In the genomic region with DNA sequence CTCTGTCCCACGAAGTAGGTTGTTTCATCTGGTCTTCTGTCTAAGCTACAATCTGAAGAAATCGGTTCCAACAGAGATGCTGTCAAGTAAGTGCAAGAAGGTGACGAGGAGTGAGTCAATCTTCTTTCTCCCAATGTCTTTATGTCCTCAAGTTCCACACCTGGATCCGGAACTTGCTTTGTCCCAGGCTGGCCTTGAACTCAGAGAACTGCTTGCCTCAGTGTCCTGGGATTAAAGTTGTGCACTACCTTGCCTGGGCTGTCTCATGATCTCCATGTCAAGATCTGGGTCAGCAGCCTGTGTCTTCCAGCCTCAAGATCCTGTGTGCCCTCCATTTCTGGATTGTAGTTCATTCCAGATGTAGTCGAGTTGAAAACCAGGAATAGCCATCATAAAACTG, we compare ENCODE assay signal across 8 mouse cellular contexts. TPM values are rescaled to one million over a fixed set of nuclear protein-coding genes. Genes with fewer than 3 reads are reported as not detected.
DNase-seq lines count a peak whose midpoint lies in the region; ATAC-seq and TF ChIP-seq lines count a peak whose summit lies in the region.

A gene (minus strand): TSS at position 101 of the 400 bp plus-strand sequence.

- no peaks in the 10 kb centered on the region for H3K27me3 ChIP-seq in lung, embryonic 16.5 days (ENCODE audit: control insufficient read depth, insufficient read depth, low read depth, low read length)
- H3K27me3 ChIP-seq in embryonic facial prominence, embryonic 14.5 days (replicated peaks; ENCODE audit: control insufficient read depth, insufficient read depth, low read length) = no peaks in the 10 kb centered on the region
- H3K27me3 ChIP-seq in heart, embryonic 14.5 days (ENCODE audit: control insufficient read depth, insufficient read depth, low read length) = no peaks in the 10 kb centered on the region
- peaks cover 4% of the 10 kb centered on the region for H3K27me3 ChIP-seq in myocyte (ENCODE audit: control insufficient read depth, insufficient read depth, insufficient read length)

- H3K4me2 ChIP-seq in lung, embryonic 16.5 days (ENCODE audit: low read depth, low read length) = peak within 1 kb of the TSS; percentile 63
- peak within 1 kb of the TSS; percentile 61; the same call in 1 of the 2 replicates for H3K4me2 ChIP-seq in embryonic facial prominence, embryonic 14.5 days (ENCODE audit: low read depth, low read length)
- peak within 1 kb of the TSS; percentile 84 for H3K4me2 ChIP-seq in heart, embryonic 14.5 days (ENCODE audit: low read length)
- peak within 1 kb of the TSS; percentile 42 for H3K4me2 ChIP-seq in myocyte (ENCODE audit: low read depth)

- ATAC-seq in lung, embryonic 16.5 days (ENCODE audit: low read depth) = no peak
- ATAC-seq in embryonic facial prominence, embryonic 14.5 days (ENCODE audit: low read depth) = no peak
- ATAC-seq in heart, embryonic 14.5 days (ENCODE audit: insufficient number of reproducible peaks, insufficient read depth, low FRiP score, low read depth) = no peak

- H3K4me3 ChIP-seq in lung, embryonic 16.5 days (ENCODE audit: low read length) = peak within 1 kb of the TSS; percentile 97
- peak within 1 kb of the TSS; percentile 95 for H3K4me3 ChIP-seq in embryonic facial prominence, embryonic 14.5 days (ENCODE audit: low read depth, low read length)
- H3K4me3 ChIP-seq in heart, embryonic 14.5 days (ENCODE audit: control insufficient read depth in 1 of 2, insufficient read depth in 1 of 2, low read depth in 1 of 2, low read length in 2 of 2) = peak within 1 kb of the TSS; percentile 87 to 97
- peak within 1 kb of the TSS; percentile 67 for H3K4me3 ChIP-seq in myocyte

- H3K79me2 ChIP-seq in myocyte (ENCODE audit: control insufficient read depth, insufficient read depth) = peaks cover 36% of the 10 kb centered on the region

- peaks cover 7% of the 10 kb centered on the region for H3K4me1 ChIP-seq in lung, embryonic 16.5 days (replicated peaks; ENCODE audit: control insufficient read depth, insufficient read depth, low read length)
- 0 out of 2 replicates have a peak, but pooled peaks cover 3% of the 10 kb centered on the region for H3K4me1 ChIP-seq in embryonic facial prominence, embryonic 14.5 days (ENCODE audit: control insufficient read depth, insufficient read depth, low read length)
- peaks cover 3 to 7% of the 10 kb centered on the region in 2 experiments; a peak in 2 of 4 replicates for H3K4me1 ChIP-seq in heart, embryonic 14.5 days (ENCODE audit: control insufficient read depth in 2 of 2, insufficient read depth in 2 of 2, low read length in 2 of 2)

- 87% methylated on average over 5 of the region's 5 CpGs for WGBS in lung, embryonic 16.5 days
- 86% methylated on average over 5 of the region's 5 CpGs for WGBS in embryonic facial prominence, embryonic 14.5 days
- WGBS in heart, embryonic 14.5 days = 83% methylated on average over 5 of the region's 5 CpGs

- DNase-seq in lung, adult 18-20 months = no peak
- no peak for DNase-seq in embryonic facial prominence, embryonic 14.5 days (ENCODE audit: low spot score)
- no peak for DNase-seq in left cerebral cortex, postnatal 14 days (ENCODE audit: low spot score in 2 of 2)
- DNase-seq in kidney, adult 9 months = no peak
- no peak for DNase-seq in right cerebral cortex, adult 18-20 months

- intact Hi-C loops in left cerebral cortex, postnatal 14 days (cut with DNase I) = loop anchor here (10.0 kb wide), 1 partner anchor 161 kb away; no protein-coding TSS in a partner anchor

- H3K9ac ChIP-seq in lung, embryonic 16.5 days (ENCODE audit: low read length) = peak within 1 kb of the TSS; percentile 99
- peak within 1 kb of the TSS; percentile 99 for H3K9ac ChIP-seq in embryonic facial prominence, embryonic 14.5 days (ENCODE audit: low read depth, low read length)
- H3K9ac ChIP-seq in heart, embryonic 14.5 days (ENCODE audit: low read length) = peak within 1 kb of the TSS; percentile 98

- H3K27ac ChIP-seq in lung, embryonic 16.5 days (ENCODE audit: low read length) = peak within 1 kb of the TSS; percentile 55; the same call in 1 of the 2 replicates
- peak within 1 kb of the TSS; percentile 72 for H3K27ac ChIP-seq in embryonic facial prominence, embryonic 14.5 days (replicated peaks; ENCODE audit: low read depth, low read length)
- peak within 1 kb of the TSS; percentile 9 to 62; a peak in 3 of 4 replicates for H3K27ac ChIP-seq in heart, embryonic 14.5 days (replicated peaks in 1 of 2; ENCODE audit: control insufficient read depth in 1 of 2, insufficient read depth in 1 of 2, low read depth in 2 of 2, low read length in 2 of 2)

- H3K36me3 ChIP-seq in lung, embryonic 16.5 days (ENCODE audit: control insufficient read depth, insufficient read depth, low read length) = 0 out of 2 replicates have a peak, but pooled peaks cover 2% of the 10 kb centered on the region
- peaks cover 23% of the 10 kb centered on the region for H3K36me3 ChIP-seq in embryonic facial prominence, embryonic 14.5 days (ENCODE audit: control insufficient read depth, insufficient read depth, low read length)
- peaks cover 17% of the 10 kb centered on the region for H3K36me3 ChIP-seq in heart, embryonic 14.5 days (ENCODE audit: control insufficient read depth, insufficient read depth, low read length)
- peaks cover 20% of the 10 kb centered on the region for H3K36me3 ChIP-seq in myocyte (ENCODE audit: control insufficient read depth, insufficient read depth)

- no peaks in the 10 kb centered on the region for H3K9me3 ChIP-seq in lung, embryonic 16.5 days (ENCODE audit: control insufficient read depth, low read length)
- no peaks in the 10 kb centered on the region for H3K9me3 ChIP-seq in embryonic facial prominence, embryonic 14.5 days (ENCODE audit: control insufficient read depth, low read length)
- H3K9me3 ChIP-seq in heart, embryonic 14.5 days (ENCODE audit: control insufficient read depth, low read length) = no peaks in the 10 kb centered on the region

- H3ac ChIP-seq in myocyte (ENCODE audit: control insufficient read depth, insufficient read length) = peak within 1 kb of the TSS; percentile 60

- no peak for TF ChIP-seq POLR2A in myocyte (IDR thresholded peaks at IDR 0.05; ENCODE audit: insufficient read length, low read depth)

TF ChIP-seq in myocyte, 11 proteins besides CTCF, POLR2A, EP300 and RAD21:
- TF ChIP-seq MYOD1 (IDR thresholded peaks at IDR 0.05; ENCODE audit: control insufficient read depth in 1 of 3, insufficient read length in 2 of 3, low read depth in 2 of 3) (no peak), CEBPB (IDR thresholded peaks at IDR 0.05; ENCODE audit: insufficient read depth, poor library complexity, severe bottlenecking) (no peak), E2F4 (IDR thresholded peaks at IDR 0.05; ENCODE audit: insufficient read depth) (no peak), REST (IDR thresholded peaks at IDR 0.05; ENCODE audit: insufficient read depth, insufficient read length) (no peak), SRF (IDR thresholded peaks at IDR 0.05; ENCODE audit: control insufficient read depth, insufficient read length, low read depth) (no peak), POLR2AphosphoS2 (IDR thresholded peaks at IDR 0.05; ENCODE audit: insufficient read length, low read depth) (no peak), USF1 (IDR thresholded peaks at IDR 0.05; ENCODE audit: low read depth) (no peak), MYOG (IDR thresholded peaks at IDR 0.05; ENCODE audit: control insufficient read depth in 1 of 3, insufficient read depth in 1 of 3, insufficient read length in 2 of 3, low read depth in 2 of 3) (no peak), TCF12 (IDR thresholded peaks at IDR 0.05; ENCODE audit: insufficient read depth, poor library complexity, severe bottlenecking) (no peak), MAX (IDR thresholded peaks at IDR 0.05; ENCODE audit: low read depth) (no peak), TCF3 (IDR thresholded peaks at IDR 0.05; ENCODE audit: insufficient read length, low read depth) (no peak)

RNA-seq across cellular contexts. Expression of the gene that starts here (rescaled TPM):
- 115 and 130 TPM in 2 replicates for polyA plus RNA-seq in lung, embryonic 16.5 days (2015; fragmentation: Nextera tagmentation; extraction: Ambion mirVana)
- 128 and 136 TPM in 2 replicates for polyA plus RNA-seq in embryonic facial prominence, embryonic 14.5 days (2014; fragmentation: Nextera tagmentation; extraction: Ambion mirVana)
- polyA plus RNA-seq in heart, embryonic 14.5 days (2014; fragmentation: Nextera tagmentation; extraction: Ambion mirVana) = 78.7 and 89.0 TPM in 2 replicates
- total RNA-seq in left cerebral cortex, postnatal 14 days (2021) = 10 to 100 TPM; 81.9 to 87.6 TPM
- 86.4 TPM for polyA plus RNA-seq in myocyte (2012; fragmentation: generic; extraction: Trizol)
